Mouse (Mus musculus) c-Kit-positive CD71-negative TER-119-negative erythroid progenitor cells, embryonic 14.5 days (primary cell): ENCODE results near the gene Grid2ip.

ENCODE experiments used
- DNase-seq: peaks from one replicate; pipeline ENCODE4 v3.0.0-alpha.2; 2013; ENCODE audit warnings: low read depth

Gene Grid2ip

GRCm38 (mm10) chr5:143356686-143357388 is at the start of gene Grid2ip:
Gene Grid2ip (plus strand): TSS chr5:143357338.
- DNase-seq = no peak

- DNase-seq = no peak
Observed at GRCm38 (mm10) chr5:143308825-143309224, 48.3 kb upstream of the Grid2ip start.

GRCm38 (mm10) chr5:143309916-143310315 is 47.2 kb upstream of the Grid2ip start:
- DNase-seq = no peak

GRCm38 (mm10) chr5:143311886-143312285 is 45.3 kb upstream of the Grid2ip start:
- DNase-seq = peak; percentile 78

- DNase-seq = no peak
Observed at GRCm38 (mm10) chr5:143314183-143314729, 42.9 kb upstream of the Grid2ip start.

GRCm38 (mm10) chr5:143314730-143315513 is 42.2 kb upstream of the Grid2ip start, which contains the start of gene E130309D02Rik:
Gene E130309D02Rik (minus strand): TSS chr5:143315360.
- peak; percentile 67 for DNase-seq

GRCm38 (mm10) chr5:143315514-143315888 is 41.6 kb upstream of the Grid2ip start:
- no peak for DNase-seq

- DNase-seq = no peak
Observed at GRCm38 (mm10) chr5:143316605-143317287, 40.4 kb upstream of the Grid2ip start.

- no peak for DNase-seq
Observed at GRCm38 (mm10) chr5:143317288-143317610, 39.9 kb upstream of the Grid2ip start.

GRCm38 (mm10) chr5:143328690-143329495 is 28.2 kb upstream of the Grid2ip start, which contains the start of gene Zdhhc4:
Gene Zdhhc4 (minus strand): TSS chr5:143329256.
- DNase-seq = peak; percentile 87

GRCm38 (mm10) chr5:143333872-143334271 is 23.3 kb upstream of the Grid2ip start:
- peak; percentile 73 for DNase-seq

GRCm38 (mm10) chr5:143334418-143335088 is 22.6 kb upstream of the Grid2ip start:
- no peak for DNase-seq

- DNase-seq = no peak
Observed at GRCm38 (mm10) chr5:143335089-143335460, 22.1 kb upstream of the Grid2ip start.

- DNase-seq = no peak
Observed at GRCm38 (mm10) chr5:143336559-143336958, 20.6 kb upstream of the Grid2ip start.

- no peak for DNase-seq
Observed at GRCm38 (mm10) chr5:143339603-143340002, 17.5 kb upstream of the Grid2ip start.

- no peak for DNase-seq
Observed at GRCm38 (mm10) chr5:143346367-143346766, 10.8 kb upstream of the Grid2ip start.

- DNase-seq = no peak
Observed at GRCm38 (mm10) chr5:143356017-143356416, 1.1 kb upstream of the Grid2ip start.

- DNase-seq = no peak
Observed at GRCm38 (mm10) chr5:143357564-143357963, 426 bp downstream of the Grid2ip start.

- no peak for DNase-seq
Observed at GRCm38 (mm10) chr5:143359263-143359662, 2.1 kb downstream of the Grid2ip start.

- DNase-seq = peak; percentile 32
Observed at GRCm38 (mm10) chr5:143360000-143360399, 2.9 kb downstream of the Grid2ip start.

GRCm38 (mm10) chr5:143361428-143361827 is 4.3 kb downstream of the Grid2ip start:
- no peak for DNase-seq
